Mouse (Mus musculus) testis, adult 2 months (tissue): ENCODE measurements around the gene Inava.

ENCODE experiments used
- CTCF ChIP-seq: fragments of 200-500 bp; IDR thresholded peaks from 2 replicates; pipeline ENCODE4 v1.5.1; 2012; ENCODE audit warnings: low read depth, mild to moderate bottlenecking, inconsistent platforms, low read length, moderate library complexity; ENCODE audit not compliant: control insufficient read depth, insufficient read depth, insufficient replicate concordance
- POLR2A ChIP-seq: fragments of 200-500 bp; IDR thresholded peaks from 2 replicates; pipeline ENCODE4 v1.6.1; 2012; ENCODE audit warnings: low read depth, mild to moderate bottlenecking, inconsistent platforms, low read length, moderate library complexity; ENCODE audit not compliant: control insufficient read depth

DNA sequence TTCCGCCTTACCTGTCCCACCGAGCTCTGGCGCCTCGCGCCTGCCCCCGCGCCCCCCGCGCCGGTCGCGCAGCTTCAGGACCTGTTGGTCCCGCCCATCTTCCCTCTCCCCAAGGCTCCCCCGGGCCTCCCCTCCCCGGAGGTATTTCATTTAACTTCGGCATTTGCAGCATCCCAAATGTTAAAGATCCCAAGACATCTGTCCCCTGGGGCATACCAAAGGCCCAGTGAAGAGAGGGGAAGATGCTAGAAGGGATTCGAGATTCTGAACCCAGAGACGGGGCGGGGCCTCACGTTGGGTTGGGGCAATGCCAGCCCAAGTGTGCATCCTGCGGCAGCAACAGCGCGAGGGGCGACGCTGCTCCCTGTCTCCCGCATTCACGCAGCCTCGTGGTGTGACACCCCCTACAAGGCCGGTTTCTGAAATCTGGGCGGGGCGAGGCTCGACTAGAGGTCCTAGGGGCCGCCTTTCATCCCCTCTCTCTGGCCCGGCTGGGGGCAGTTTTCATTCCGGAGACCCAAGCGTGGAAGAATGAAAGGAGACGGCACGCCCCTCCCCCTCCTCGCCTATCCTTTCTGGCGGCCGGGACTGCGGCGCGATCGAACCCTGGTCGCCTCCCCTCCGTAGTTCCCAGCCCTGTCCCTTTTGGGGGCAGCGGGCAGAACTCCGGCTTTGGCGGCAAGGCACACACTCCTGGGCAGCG lies at the start of gene Inava:
- TF ChIP-seq CTCF (no peak), POLR2A (no peak)
